Mouse (Mus musculus): ENCODE measurements at regions not wholly inside any gene's neighbourhood (a gene's known extent, or its start where the extent isn't known, plus 50 kb on each side); places are given as distances from the start of the nearest gene placed in this dataset.
A peak's percentile ranks its signal among the peaks of the same experiment; 100 is the strongest.

- Histone ChIP-seq H3K27ac (peak overlapping the region; percentile 78), H3K9ac (0 out of 2 replicates have a peak overlapping the region, but pooled peaks have one; percentile 39)
- 46% methylated on average over 16 of the region's 16 CpGs for WGBS
Measured at GRCm38 (mm10) chr2:174848981-174849681, 88.7 kb downstream of the Edn3 start.

GRCm38 (mm10) chr2:174850860-174851259 is 90.4 kb downstream of the Edn3 start:
- no peak overlapping the region for H3K4me3 ChIP-seq
- 63% methylated on average over 16 of the region's 16 CpGs for WGBS
- H3K27me3 ChIP-seq = no peaks in the 10 kb centered on the region
- no peak for ATAC-seq (ENCODE audit: low FRiP score)
- peak overlapping the region; percentile 52; the same call in 1 of the 2 replicates for H3K27ac ChIP-seq
- H3K36me3 ChIP-seq = no peaks in the 10 kb centered on the region
- no peak overlapping the region for H3K9ac ChIP-seq
- no peaks in the 10 kb centered on the region for H3K9me3 ChIP-seq
- H3K4me2 ChIP-seq = no peak overlapping the region
- peaks cover 27% of the 10 kb centered on the region for H3K4me1 ChIP-seq (replicated peaks)

More at GRCm38 (mm10) chr2:174848981-174849681, 88.7 kb downstream of the Edn3 start:
- H3K4me2 ChIP-seq = peak overlapping the region; percentile 1; the same call in 1 of the 2 replicates
- H3K9me3 ChIP-seq = no peaks in the 10 kb centered on the region
- H3K36me3 ChIP-seq = no peaks in the 10 kb centered on the region
- peak; percentile 61 for ATAC-seq (ENCODE audit: low FRiP score)
- no peak overlapping the region for H3K4me3 ChIP-seq
- no peaks in the 10 kb centered on the region for H3K27me3 ChIP-seq
- H3K4me1 ChIP-seq (replicated peaks) = peaks cover 27% of the 10 kb centered on the region

GRCm38 (mm10) chr2:174851525-174852330 is 91.3 kb downstream of the Edn3 start:
- H3K36me3 ChIP-seq = no peaks in the 10 kb centered on the region
- no peak overlapping the region for H3K9ac ChIP-seq
- no peak overlapping the region for H3K4me3 ChIP-seq
- WGBS = 18% methylated on average over 22 of the region's 22 CpGs
- no peaks in the 10 kb centered on the region for H3K9me3 ChIP-seq
- H3K27ac ChIP-seq = peak overlapping the region; percentile 46; the same call in 1 of the 2 replicates
- H3K4me2 ChIP-seq = no peak overlapping the region
- ATAC-seq (ENCODE audit: low FRiP score) = peak; percentile 73
- H3K27me3 ChIP-seq = no peaks in the 10 kb centered on the region
- peaks cover 27% of the 10 kb centered on the region for H3K4me1 ChIP-seq (replicated peaks)

- no peaks in the 10 kb centered on the region for H3K27me3 ChIP-seq
- no peaks in the 10 kb centered on the region for H3K9me3 ChIP-seq
- H3K27ac ChIP-seq = no peak overlapping the region
- no peak for ATAC-seq (ENCODE audit: low FRiP score)
- H3K4me1 ChIP-seq (replicated peaks) = peaks cover 31% of the 10 kb centered on the region
- H3K4me2 ChIP-seq = no peak overlapping the region
- no peaks in the 10 kb centered on the region for H3K36me3 ChIP-seq
- no peak overlapping the region for H3K4me3 ChIP-seq
- 90% methylated on average over 8 of the region's 8 CpGs for WGBS
- no peak overlapping the region for H3K9ac ChIP-seq
Measured at GRCm38 (mm10) chr2:174853786-174854185, 93.4 kb downstream of the Edn3 start.

GRCm38 (mm10) chr2:174855548-174855947 is 95.1 kb downstream of the Edn3 start:
- Histone ChIP-seq H3K27ac (no peak overlapping the region), H3K4me2 (no peak overlapping the region), H3K4me3 (no peak overlapping the region), H3K9me3 (no peaks in the 10 kb centered on the region), H3K9ac (no peak overlapping the region), H3K27me3 (no peaks in the 10 kb centered on the region), H3K36me3 (no peaks in the 10 kb centered on the region), H3K4me1 (replicated peaks) (peaks cover 22% of the 10 kb centered on the region)
- 78% methylated on average over 8 of the region's 8 CpGs for WGBS
- no peak for ATAC-seq (ENCODE audit: low FRiP score)

- no peak for ATAC-seq (ENCODE audit: low FRiP score)
- peaks cover 19% of the 10 kb centered on the region for H3K4me1 ChIP-seq (replicated peaks)
- H3K9ac ChIP-seq = no peak overlapping the region
- no peaks in the 10 kb centered on the region for H3K27me3 ChIP-seq
- no peak overlapping the region for H3K4me3 ChIP-seq
- no peak overlapping the region for H3K27ac ChIP-seq
- no peak overlapping the region for H3K4me2 ChIP-seq
- 92% methylated on average over 5 of the region's 5 CpGs for WGBS
- H3K36me3 ChIP-seq = no peaks in the 10 kb centered on the region
- H3K9me3 ChIP-seq = no peaks in the 10 kb centered on the region
Measured at GRCm38 (mm10) chr2:174856135-174856534, 95.7 kb downstream of the Edn3 start.

GRCm38 (mm10) chr2:174858011-174858834 is 97.8 kb downstream of the Edn3 start:
- no peaks in the 10 kb centered on the region for H3K9me3 ChIP-seq
- H3K27ac ChIP-seq = peak overlapping the region; percentile 83
- H3K4me1 ChIP-seq (replicated peaks) = peaks cover 16% of the 10 kb centered on the region
- H3K4me2 ChIP-seq = no peak overlapping the region
- ATAC-seq (ENCODE audit: low FRiP score) = peak; percentile 76
- 22% methylated on average over 15 of the region's 15 CpGs for WGBS
- no peak overlapping the region for H3K4me3 ChIP-seq
- H3K27me3 ChIP-seq = no peaks in the 10 kb centered on the region
- no peaks in the 10 kb centered on the region for H3K36me3 ChIP-seq
- peak overlapping the region; percentile 60 for H3K9ac ChIP-seq

- Histone ChIP-seq H3K9me3 (no peaks in the 10 kb centered on the region), H3K36me3 (no peaks in the 10 kb centered on the region), H3K27ac (peak overlapping the region; percentile 83), H3K4me1 (replicated peaks) (peaks cover 16% of the 10 kb centered on the region), H3K4me3 (no peak overlapping the region), H3K4me2 (no peak overlapping the region), H3K9ac (peak overlapping the region; percentile 60), H3K27me3 (no peaks in the 10 kb centered on the region)
- whole genome bisulfite sequencing = 6% methylated on average over 2 of the region's 2 CpGs
- peak; percentile 62 for ATAC-seq (ENCODE audit: low FRiP score)
Measured at GRCm38 (mm10) chr2:174858835-174859215, 98.4 kb downstream of the Edn3 start.

GRCm38 (mm10) chr2:174859533-174859932 is 99.1 kb downstream of the Edn3 start:
- Histone ChIP-seq H3K27me3 (no peaks in the 10 kb centered on the region), H3K4me1 (replicated peaks) (peaks cover 16% of the 10 kb centered on the region), H3K4me3 (no peak overlapping the region), H3K9me3 (no peaks in the 10 kb centered on the region), H3K9ac (no peak overlapping the region), H3K4me2 (no peak overlapping the region), H3K27ac (peak overlapping the region; percentile 83), H3K36me3 (no peaks in the 10 kb centered on the region)
- no peak; the same call in 1 of the 2 replicates for ATAC-seq (ENCODE audit: low FRiP score)
- WGBS = 33% methylated on average over 7 of the region's 7 CpGs

- no peak overlapping the region for H3K4me2 ChIP-seq
Measured at GRCm38 (mm10) chr2:174864657-174865056, 104.2 kb downstream of the Edn3 start.

GRCm38 (mm10) chr2:174866546-174866945 is 106.1 kb downstream of the Edn3 start:
- ATAC-seq (ENCODE audit: low FRiP score) = no peak
- Histone ChIP-seq H3K4me2 (no peak overlapping the region), H3K4me3 (no peak overlapping the region), H3K9ac (no peak overlapping the region), H3K9me3 (no peaks in the 10 kb centered on the region), H3K36me3 (no peaks in the 10 kb centered on the region), H3K27ac (no peak overlapping the region), H3K27me3 (no peaks in the 10 kb centered on the region), H3K4me1 (replicated peaks) (peaks cover 8% of the 10 kb centered on the region; the same call in 1 of the 2 replicates)
- 93% methylated on average over 8 of the region's 8 CpGs for WGBS

More at GRCm38 (mm10) chr2:174864657-174865056, 104.2 kb downstream of the Edn3 start:
- Histone ChIP-seq H3K4me3 (no peak overlapping the region), H3K4me1 (replicated peaks) (0 out of 2 replicates have a peak, but pooled peaks cover 3% of the 10 kb centered on the region), H3K27me3 (no peaks in the 10 kb centered on the region), H3K27ac (no peak overlapping the region), H3K9ac (no peak overlapping the region), H3K36me3 (no peaks in the 10 kb centered on the region), H3K9me3 (no peaks in the 10 kb centered on the region)
- 80% methylated on average over 3 of the region's 3 CpGs for WGBS
- ATAC-seq (ENCODE audit: low FRiP score) = no peak

- no peak overlapping the region for H3K4me2 ChIP-seq
- ATAC-seq (ENCODE audit: low FRiP score) = no peak
- H3K4me1 ChIP-seq (replicated peaks) = peaks cover 15% of the 10 kb centered on the region
- no peaks in the 10 kb centered on the region for H3K27me3 ChIP-seq
- H3K9ac ChIP-seq = no peak overlapping the region
- no peak overlapping the region for H3K27ac ChIP-seq
- H3K4me3 ChIP-seq = no peak overlapping the region
- WGBS = 78% methylated on average over 5 of the region's 5 CpGs
- H3K36me3 ChIP-seq = no peaks in the 10 kb centered on the region
- H3K9me3 ChIP-seq = no peaks in the 10 kb centered on the region
Measured at GRCm38 (mm10) chr2:174867397-174867796, 107.0 kb downstream of the Edn3 start.
